Mouse (Mus musculus) right cerebral cortex, postnatal 4 days (tissue): ENCODE measurements around the gene Rbx1.
"Not testable (repeated sequence)": the region's sequence is repeated elsewhere in the genome, so short reads cannot be mapped to it uniquely, and the experiment has no call there.

Experiments
- DNase-seq: peaks from one replicate; pipeline ENCODE4 v3.0.0-alpha.2; 2022

Gene Rbx1

DNA sequence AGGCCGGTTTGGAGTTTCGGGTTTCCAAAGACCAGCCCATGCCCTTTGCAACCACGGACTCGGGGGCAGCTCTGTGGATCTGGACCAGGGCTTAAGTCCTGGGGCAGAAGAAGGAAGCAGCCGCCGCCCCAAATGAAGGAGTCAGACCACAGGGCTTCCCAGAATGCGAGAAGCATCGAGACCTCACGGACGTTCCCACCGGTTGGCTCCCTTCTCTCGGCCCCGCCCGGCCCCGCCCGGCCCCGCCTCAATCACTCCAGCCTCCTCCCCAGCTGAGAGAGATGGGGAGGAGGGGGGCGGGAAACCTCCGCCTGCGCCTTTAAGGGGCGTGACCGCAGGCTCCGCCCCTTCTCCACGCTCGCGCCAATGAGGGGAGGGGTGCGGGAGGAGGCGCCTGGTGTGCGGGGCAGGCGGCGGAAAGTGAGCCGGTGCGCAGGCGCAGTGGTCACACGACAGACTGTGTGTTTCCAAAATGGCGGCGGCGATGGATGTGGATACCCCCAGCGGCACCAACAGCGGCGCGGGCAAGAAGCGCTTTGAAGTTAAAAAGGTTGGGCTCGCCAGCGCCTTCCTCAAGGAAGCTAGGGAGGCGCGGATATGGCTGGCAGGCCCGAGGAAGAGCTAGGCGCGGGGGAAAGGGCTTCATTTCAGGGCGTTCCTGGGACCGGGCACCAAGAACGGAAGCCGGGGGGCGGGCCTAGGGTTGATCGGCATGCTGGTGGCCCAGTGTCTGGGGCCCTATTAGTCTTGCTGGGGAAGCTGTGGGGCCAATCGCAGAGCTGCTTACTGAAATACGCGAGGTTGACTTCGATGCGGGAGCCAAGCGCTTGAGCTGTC lies at the start of gene Rbx1:
TSS of gene Rbx1 (plus strand) at position 396 of the 837 bp plus-strand sequence.
- peak; percentile 99 for DNase-seq

DNA sequence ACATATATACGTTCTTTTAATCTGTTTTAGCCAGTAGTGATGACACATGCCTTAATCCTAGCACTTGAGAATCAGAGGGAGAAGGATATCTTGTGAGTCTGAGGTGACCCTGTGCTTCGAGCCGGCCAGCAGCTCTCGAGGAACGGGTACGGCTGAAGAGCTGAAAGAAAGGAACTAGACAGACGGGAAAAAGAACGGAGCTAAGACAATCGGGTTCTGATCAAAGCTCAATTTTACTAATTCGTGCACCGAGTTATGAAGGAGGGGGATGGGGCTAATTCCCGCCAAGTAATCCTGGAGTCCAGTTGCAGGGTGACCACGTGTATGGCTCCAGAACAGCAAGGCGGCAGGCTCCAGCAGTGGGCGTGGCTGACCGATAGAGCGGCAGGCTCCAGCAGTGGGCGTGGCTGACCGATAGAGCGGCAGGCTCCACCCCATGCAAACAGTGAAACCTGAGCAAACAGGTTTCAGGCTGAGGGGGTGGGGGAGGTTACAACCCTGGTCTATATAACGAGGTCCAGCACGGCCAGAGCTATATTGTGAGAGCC lies 49.3 kb upstream of the Rbx1 start:
- peak; percentile 13 for DNase-seq

DNA sequence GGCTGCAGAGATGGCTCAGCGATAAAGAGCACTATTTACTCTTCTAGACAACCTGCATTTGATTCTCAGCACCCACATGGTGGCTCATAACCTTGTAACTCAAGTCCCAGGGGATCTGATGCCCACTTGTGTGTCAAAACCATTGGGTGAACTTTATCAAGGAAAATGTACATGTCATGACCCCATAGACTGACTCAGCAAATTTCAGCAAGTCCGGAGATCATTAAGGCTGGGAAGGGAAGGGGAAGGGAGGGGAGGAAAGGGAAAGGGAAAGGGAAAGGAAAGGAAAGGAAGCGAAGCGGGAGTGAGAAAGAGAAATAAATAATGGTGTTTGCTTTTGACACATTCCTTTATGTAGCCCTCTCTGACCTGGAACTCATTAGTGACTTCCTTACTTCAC lies 48.0 kb upstream of the Rbx1 start:
- no peak for DNase-seq

DNA sequence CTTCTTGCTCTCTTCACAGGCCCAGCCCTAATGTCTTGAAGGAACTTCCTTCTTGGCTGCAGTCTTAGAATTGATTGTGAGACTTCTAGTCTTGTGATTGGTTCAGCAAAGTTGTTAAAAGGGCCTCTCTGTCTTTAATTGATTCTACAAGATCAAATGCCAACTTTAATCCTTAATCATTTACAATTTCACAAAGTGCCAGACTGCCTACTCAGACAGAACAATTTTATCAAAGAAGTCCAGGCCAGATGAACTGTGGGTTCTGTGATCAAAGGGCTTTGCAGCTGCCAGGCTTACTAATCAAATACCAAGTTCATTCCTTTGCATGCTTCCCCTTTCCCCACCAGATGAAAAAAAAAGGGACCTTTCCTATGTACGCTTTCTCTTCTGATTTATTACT lies 44.6 kb upstream of the Rbx1 start:
- DNase-seq = no peak

DNA sequence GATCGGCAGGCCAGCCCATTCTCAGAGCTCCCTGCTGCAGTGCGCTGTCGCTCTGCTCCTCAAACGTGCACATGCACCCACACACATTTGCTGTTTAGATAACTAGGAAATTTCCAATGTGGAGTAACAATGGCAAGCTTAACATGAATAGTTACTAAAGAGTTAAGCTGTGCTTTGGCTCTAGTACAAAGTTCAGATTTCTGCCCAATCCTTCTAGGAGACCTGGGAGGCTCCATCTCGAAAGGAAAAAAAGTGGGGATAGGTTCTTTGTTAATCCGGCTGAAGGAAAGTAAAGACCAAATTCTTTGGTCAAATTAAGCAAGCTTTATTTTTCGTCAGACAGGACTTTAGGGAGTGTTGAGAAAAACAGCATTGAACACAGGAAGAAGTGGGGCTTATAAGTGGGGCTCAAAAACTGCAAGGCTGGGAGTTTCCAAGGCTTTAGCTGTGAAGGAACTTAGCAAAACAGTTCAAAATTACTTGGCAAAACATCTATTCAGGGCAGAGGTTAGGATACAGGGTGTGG lies 43.9 kb upstream of the Rbx1 start:
- DNase-seq = no peak

DNA sequence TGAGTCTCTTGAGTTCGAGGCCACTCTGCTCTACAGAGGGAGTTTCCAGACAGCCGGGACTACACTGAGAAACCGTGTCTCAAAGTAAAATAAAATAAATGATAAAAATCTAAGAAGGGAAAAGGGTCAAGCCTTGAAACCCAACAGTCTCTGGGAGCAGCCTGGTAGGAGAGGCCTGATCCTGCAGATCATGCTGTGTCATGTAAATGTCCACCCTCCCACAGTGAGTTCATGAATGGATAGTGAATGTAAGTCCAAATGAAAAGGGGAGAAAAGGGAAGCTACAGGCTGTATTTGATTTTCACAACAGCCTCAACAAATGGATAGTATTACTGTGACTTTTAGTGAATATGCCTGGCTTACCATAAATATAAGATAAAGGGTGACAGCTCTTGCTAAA lies 40.8 kb upstream of the Rbx1 start:
- no peak for DNase-seq

DNA sequence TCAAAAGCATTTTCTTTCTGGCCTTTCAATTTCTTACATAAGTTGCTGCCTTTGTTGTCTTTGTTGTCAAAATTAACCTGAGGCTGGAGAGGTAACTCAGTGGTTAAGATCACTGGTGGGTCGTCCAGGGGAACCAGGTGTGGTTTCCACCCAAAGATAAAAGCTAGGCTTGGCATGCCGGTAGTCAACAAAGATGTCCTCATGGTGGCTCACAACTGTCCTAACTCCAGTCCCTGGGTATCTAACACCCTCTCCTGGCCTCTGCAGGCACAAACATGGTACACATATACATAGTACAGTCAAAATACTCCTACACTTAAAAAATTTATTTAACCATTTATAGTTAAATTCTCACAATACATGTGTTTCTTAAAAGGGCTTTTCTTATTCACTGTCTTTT lies 38.1 kb upstream of the Rbx1 start:
- DNase-seq = no peak

DNA sequence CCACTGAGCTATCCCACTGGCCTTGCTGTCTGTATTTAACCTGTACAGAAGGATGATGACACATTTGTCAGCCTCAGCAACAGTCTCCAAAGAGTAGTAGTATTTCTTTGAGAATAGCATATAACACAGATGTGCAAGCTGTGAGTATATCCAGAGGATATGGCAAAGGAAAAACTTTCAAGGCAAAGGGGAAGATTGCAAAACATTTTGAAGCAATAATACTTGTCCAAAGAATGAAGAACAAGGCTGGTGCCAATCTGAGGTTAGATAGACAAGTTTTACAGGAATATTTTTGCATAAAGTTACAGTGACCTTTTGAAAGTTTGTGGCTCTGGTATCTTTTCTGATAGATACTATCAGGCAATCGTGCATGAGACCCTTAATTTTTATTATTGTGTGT lies 34.9 kb upstream of the Rbx1 start:
- no peak for DNase-seq

GRCm38 (mm10) chr15:81438345-81438744 lies 27.8 kb upstream of the Rbx1 start:
- no peak for DNase-seq

DNA sequence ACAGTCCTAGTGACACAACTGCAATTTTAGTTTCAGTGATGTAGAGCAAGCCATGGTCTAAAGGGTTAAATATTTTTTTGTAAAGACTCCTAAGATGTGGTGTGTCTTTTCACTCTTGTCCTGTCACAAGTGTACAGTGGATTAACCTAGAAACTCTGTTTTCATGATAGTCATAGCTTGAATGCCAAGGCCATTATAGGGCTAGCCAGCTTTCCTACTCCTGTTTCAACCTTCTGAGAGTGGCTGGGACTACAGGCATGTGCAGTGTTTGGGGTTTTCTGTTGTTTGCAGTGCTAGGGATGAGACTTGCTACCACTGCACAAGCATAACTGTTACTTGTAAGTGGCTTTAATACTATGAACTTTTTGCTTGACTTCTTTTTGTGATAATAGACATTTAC lies 26.9 kb upstream of the Rbx1 start:
- DNase-seq = no peak

DNA sequence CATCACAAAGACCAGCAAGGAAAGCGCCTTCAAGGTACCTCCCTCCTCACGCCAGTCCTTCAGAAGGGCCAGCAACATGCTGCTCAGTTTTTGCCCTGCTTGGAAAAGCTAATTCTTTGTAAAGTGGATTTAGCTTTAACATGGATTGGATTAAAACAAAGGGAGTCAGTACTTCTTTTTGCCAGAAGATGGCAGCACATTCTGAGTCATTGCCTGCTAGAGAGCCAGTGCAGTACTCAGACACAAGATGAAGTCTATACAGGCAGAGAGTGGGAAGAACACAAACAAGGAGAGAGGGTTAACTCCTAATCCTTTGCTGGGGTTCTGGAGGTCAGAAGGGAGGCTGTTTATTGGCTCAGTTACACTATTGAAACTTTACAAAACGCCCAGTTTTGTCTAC lies 17.6 kb upstream of the Rbx1 start:
- peak; percentile 45 for DNase-seq

DNA sequence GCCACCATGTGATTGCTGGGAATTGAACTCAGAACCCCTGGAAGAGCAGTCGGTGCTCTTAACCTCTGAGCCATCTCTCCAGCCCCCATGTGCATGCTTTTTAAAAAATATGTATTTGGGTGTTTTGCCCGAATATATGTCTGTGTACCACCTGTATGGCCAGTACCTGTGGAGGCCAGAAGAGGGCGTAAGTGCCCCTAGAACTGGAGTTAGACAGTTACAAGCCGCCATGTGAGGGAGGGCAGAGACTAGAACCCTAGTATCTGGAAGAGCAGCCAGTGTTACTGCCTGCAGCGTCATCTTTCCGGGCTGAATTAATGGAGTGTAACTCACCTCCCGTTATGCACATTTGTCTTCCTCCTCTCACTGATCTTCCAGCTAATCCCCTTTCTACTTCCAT lies 4.6 kb upstream of the Rbx1 start:
- DNase-seq = no peak

DNA sequence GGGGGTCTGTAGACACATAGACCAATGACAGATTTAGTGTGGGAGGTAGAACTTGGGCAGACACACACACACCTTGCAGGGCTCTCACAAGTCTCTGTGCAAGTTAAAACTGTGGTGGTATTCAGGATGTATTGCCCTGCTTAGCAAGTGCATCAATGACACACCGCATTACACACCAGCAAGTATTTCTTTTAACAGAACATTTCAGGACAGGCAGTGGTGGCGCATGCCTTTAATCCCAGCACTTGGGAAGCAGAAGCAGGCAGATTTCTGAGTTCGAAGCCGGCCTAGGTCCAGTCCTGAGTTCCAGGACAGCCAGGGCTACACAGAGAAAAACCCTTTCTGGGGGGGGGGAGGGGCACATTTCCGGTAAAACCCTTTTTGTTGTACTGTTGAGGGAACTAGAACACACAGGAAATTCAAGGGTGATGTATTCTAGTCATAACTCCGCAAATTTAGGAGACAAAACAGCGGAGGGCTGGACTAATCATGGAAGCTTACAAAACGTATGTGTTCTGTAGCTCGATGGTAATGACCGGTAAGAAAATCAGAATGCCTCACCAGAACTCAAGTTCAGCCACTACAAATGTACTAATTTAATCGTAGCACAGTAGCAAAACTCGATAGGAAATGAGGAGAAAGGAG lies 958 bp upstream of the Rbx1 start:
- no peak for DNase-seq

- DNase-seq = no peak
These were observed 630 bp downstream of the Rbx1 start for GRCm38 (mm10) chr15:81466738-81467113.

DNA sequence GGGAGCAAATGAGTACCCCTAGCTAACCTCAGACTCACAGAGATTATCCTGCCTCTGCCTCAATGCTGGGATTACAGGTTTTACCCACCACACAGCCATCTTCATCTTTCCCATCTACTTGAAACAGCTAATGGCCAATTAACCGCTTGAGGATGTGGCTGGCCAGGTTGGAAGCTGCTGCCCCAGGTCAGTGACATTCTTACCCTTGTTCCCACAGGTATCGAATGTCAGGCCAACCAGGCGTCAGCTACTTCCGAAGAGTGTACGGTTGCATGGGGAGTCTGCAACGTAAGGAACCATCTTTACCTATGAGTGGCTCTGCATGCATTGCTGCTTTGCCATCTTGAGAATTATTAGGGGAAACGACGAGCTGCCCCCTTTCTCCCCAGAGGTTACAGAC lies 4.6 kb downstream of the Rbx1 start:
- no peak for DNase-seq

DNA sequence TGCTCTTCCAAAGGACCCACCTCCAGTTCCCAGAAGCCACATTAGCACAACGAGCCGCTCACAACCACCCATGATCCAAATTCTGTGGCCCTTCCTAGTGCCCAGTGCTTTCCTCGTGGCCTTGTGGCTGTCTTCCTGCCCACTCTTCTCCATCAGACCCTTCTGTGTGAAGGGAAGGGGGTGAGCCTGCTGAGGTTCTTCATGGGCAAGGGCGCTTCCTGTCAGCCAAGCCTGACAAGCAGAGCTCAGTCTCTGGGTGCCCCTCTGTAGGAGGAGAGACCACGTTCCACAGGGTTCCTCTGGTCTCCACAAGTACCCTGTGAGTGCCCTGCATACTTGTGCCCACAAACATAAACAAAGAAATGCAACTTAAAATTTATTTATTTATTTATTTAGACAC lies 6.2 kb downstream of the Rbx1 start:
- no peak for DNase-seq

DNA sequence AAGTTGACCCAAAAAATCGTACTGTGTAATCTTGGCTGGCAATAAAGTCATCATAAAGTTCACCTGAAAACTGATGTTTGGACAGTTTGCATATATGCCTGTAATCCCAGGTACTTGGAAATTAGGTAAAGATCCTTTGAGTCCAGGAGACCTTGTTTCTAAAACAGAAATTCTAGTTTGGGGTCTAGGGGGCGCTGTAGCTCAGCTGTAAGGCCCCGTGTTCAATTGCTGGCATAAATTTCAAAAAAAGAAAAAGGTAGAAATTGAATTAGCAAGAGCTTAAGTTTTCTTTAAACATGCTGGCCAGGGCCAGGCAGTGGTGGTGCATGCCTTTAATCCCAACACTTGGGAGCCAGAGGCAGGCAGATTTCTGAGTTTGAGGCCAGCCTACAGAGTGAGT lies 9.6 kb downstream of the Rbx1 start:
- peak; percentile 38 for DNase-seq

- DNase-seq = no peak
These were observed 10.5 kb downstream of the Rbx1 start for GRCm38 (mm10) chr15:81476597-81476996.

- DNase-seq = no peak
These were observed 13.5 kb downstream of the Rbx1 start for GRCm38 (mm10) chr15:81479446-81480213.

DNA sequence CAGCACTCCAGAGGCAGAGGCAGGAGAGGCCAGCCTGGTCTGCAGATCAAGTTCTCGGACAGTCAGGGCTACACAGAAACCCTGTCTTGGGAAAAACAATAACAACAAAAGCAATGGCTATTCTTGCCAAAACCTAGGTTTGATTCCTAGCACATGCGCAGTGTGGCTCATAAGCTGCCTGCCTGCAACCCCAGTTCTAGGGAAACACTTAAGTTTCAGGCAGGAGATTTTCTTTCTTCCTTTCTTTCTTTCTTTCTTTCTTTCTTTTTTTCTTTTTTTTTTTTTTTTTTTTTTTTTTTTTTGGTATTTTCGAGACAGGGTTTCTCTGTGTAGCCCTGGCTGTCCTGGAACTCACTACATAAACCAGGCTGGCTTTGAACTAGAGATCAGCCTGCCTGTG lies 14.2 kb downstream of the Rbx1 start:
- not testable (repeated sequence) for DNase-seq

- DNase-seq = no peak
These were observed 14.9 kb downstream of the Rbx1 start for GRCm38 (mm10) chr15:81480977-81481379.

- DNase-seq = no peak
These were observed 16.9 kb downstream of the Rbx1 start for GRCm38 (mm10) chr15:81482966-81483365.

DNA sequence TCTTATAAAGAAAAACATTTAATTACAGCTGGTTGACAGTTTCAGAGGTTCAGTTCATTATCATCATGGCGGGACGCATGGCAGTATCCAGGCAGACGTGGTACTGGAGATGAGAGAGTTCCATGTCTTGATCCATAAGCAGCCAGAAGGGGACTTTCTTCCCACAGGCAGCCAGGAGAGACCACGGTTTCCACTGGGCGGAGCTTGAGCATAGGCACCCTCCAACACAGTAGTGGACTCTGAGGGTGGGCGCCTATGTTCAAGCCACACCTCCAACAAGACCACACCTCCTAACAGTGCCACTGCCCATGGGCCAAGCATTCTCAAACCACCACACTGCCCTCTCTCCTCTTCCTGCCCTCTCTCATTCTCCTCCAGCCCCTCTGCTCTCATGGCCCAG lies 17.6 kb downstream of the Rbx1 start:
- no peak for DNase-seq
